Mouse (Mus musculus) gastrocnemius, postnatal 14 days (tissue): ENCODE results near the gene Rnf227. TPM values are rescaled to one million over a fixed set of nuclear protein-coding genes. Genes with fewer than 3 reads are reported as not detected.

ENCODE experiments used
- DNase-seq: peaks from one replicate; pipeline ENCODE4 v3.0.0; 2021; ENCODE audit warnings: mixed read lengths
- intact Hi-C: fragments of 180-260 bp; cut with DNase I; formaldehyde crosslinking; loops from one replicate; pipeline ENCODE4 v1.15.1; 2025; ENCODE audit warnings: low total_unique reads
- total RNA-seq, 2 experiments: library from RNA; stranded (reverse); gene quantifications; 2 replicates each; pipeline ENCODE4 v1.2.3; 2021

Gene Rnf227
- total RNA-seq, 2 experiments from 2014 or later: 0.35 to 0.68 TPM

- no peak for DNase-seq
- intact Hi-C loops: no loop called here
Observed at GRCm38 (mm10) chr11:69327648-69328047, 12.6 kb upstream of the Rnf227 start.

- intact Hi-C loops: no loop called here
- DNase-seq: no peak
Observed at GRCm38 (mm10) chr11:69328517-69328916, 11.7 kb upstream of the Rnf227 start.

DNA sequence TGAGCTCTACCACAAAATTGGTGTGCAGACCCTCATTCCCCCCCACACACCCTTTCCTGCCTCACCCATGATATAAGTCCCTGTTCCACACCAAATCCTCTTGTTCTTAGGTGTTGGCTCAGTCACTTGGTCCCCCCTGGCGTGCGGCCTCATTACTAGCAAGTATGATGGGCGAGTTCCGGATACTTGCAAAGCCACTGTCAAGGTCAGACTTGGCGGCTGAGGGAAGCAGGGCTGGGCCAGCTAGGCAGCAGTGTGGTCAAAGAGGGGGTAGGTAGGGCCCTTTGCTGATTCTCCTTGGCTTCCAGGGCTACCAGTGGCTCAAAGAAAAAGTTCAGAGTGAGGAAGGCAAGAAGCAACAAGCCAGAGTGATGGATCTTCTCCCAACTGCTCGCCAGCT, 9.1 kb upstream of the Rnf227 start:
- intact Hi-C loops: loop anchor here (5.0 kb wide), 1 partner anchor 56 kb away; no protein-coding TSS in a partner anchor

DNA sequence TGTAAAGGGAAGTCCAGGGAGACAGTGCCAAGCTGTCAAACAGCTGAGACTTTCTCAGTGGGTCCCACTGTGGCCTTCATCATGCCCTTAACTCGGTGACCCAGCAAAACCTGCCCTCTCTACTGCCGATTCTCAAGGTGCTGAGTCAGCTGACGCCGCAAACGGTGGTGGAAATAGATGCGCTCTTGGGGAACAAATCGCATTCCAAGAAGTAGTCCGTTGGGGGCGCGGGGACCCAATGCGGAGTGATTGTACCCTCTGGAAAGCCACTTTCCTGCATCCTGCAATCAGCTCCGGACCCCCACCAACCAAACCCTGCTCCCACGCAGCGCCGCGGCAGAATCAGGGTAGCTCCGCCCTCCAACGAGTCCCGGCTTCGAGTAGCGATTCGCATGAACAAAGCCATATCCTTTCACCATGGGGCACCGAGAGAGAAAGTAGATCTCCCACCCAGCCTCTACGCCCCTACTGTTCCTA, 8.3 kb upstream of the Rnf227 start:
- intact Hi-C loops: loop anchor here (5.0 kb wide), 1 partner anchor 55 kb away; no protein-coding TSS in a partner anchor
- DNase-seq: peak; percentile 78

More for the DNA sequence above, 9.1 kb upstream of the Rnf227 start:
- DNase-seq: no peak

DNA sequence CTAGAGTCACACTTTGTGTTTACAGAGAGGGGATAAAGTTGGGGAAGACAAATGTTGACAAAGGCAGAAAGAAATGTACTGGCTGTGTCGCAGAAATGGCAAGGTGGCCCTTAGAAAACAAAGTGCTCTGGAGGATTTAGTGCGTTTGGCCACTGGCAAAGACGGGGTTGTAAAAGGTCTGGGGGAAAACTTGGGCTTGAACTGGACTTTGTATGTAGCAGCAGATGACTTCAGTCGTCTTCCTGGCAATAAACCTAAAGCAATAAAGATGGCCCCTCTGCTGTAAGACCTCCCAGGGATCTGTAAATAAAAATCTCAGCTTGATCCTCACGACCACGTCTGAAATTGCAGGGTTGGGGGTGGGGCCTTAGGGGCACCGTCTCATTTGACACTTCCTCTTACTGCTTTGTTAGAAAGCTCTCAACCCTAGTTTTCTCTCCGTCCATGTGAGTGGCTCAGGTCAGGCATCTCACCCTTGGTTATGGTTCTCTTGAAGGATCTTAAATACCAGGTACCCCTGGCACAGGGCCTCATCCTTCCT, 7.5 kb upstream of the Rnf227 start:
- intact Hi-C loops: loop anchor here (5.0 kb wide), 1 partner anchor 55 kb away; no protein-coding TSS in a partner anchor
- DNase-seq: no peak

DNA sequence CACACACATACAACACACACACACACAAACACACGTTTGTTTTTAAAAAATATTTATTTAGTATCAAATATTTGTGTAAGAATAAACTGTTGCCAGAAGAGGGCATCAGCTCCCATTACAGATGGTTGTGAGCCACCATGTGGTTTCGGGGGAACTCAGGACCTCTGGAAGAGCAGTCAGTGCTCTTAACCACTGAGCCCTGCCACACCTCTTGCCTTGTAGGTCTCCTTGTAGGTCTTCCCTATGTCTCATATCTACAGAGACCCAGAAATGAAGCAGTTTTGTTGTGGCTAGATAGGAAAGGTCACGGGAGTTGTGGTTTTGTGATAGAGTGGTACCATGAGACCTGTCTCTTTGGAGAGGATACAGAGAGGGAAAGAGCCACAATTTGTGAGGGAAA, 6.3 kb upstream of the Rnf227 start:
- no peak for DNase-seq
- intact Hi-C loops: loop anchor here (5.0 kb wide), 1 partner anchor 53 kb away; no protein-coding TSS in a partner anchor

GRCm38 (mm10) chr11:69334796-69335195, 5.5 kb upstream of the Rnf227 start:
- intact Hi-C loops: loop anchor here (5.0 kb wide), 2 partner anchors 38 to 53 kb away; no protein-coding TSS in a partner anchor
- DNase-seq: no peak

DNA sequence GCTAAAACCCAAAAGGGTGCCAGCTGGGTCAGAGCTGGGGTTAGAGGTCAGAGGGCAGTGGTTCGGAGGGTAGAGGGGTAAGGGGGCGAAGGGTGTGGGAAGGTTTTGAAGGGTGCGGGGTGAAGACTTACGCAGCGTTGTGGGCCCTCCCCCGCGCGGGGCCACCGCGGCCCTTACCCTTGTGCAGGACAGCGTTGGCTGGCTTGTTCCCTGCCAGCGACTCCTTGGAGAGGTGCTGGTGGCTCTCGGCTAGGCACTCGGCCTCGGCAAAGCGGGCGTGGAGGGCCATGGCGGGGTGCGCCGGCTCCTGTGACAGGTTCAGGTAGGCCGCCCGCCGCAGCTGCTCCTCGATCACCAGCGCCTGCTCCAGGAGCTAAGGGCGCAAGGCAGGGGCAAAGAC, 6.2 kb downstream of the Rnf227 start:
- intact Hi-C loops: no loop called here
- DNase-seq: no peak

DNA sequence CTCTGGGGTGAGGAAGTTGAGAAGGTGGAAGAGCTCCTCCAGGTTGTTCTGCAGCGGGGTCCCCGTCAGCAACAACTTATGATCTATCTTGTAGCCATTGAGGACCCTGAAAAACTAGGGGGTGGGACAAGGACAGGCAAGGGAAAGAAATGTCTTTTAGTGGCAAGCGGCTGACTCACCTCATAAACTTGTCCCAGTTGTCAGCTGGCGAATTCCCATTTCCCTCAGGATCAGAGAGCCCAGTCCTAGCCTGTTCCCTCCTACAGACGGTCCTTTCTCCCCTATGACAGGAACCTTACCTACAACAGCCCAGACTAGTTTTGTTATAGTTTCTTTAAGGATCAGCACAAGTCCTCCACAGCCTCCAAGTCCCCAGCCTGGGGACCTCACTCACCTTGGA, 16.3 kb downstream of the Rnf227 start:
- no peak for DNase-seq
- intact Hi-C loops: no loop called here

GRCm38 (mm10) chr11:69357690-69358089, 17.4 kb downstream of the Rnf227 start:
- DNase-seq: peak; percentile 49
- intact Hi-C loops: no loop called here

- DNase-seq: no peak
- intact Hi-C loops: no loop called here
Observed at GRCm38 (mm10) chr11:69362021-69362420, 21.8 kb downstream of the Rnf227 start.

GRCm38 (mm10) chr11:69362479-69362878, 22.2 kb downstream of the Rnf227 start:
- intact Hi-C loops: no loop called here
- no peak for DNase-seq

GRCm38 (mm10) chr11:69364376-69364775, 24.1 kb downstream of the Rnf227 start:
- no peak for DNase-seq
- intact Hi-C loops: no loop called here

DNA sequence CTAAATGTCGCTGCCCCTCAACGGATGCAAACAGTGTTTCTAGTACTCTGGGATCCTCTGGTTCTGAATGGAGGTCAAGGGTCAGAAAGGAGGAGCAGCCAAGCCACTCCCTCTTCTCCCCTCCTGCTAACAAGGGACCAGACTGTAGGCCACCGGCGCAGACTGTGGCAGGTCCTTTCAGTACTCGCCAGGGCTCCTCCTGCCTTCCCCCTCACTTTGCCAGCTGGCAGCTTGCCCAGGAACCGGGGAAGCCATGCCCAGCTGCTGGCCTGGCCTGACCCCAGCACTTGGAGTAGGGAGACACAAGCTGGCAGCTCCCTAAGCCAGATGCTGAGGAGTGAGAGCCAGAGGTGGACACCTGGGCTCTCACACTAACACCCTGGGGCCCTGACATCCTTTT, 24.6 kb downstream of the Rnf227 start:
- DNase-seq: peak; percentile 98
- intact Hi-C loops: no loop called here

DNA sequence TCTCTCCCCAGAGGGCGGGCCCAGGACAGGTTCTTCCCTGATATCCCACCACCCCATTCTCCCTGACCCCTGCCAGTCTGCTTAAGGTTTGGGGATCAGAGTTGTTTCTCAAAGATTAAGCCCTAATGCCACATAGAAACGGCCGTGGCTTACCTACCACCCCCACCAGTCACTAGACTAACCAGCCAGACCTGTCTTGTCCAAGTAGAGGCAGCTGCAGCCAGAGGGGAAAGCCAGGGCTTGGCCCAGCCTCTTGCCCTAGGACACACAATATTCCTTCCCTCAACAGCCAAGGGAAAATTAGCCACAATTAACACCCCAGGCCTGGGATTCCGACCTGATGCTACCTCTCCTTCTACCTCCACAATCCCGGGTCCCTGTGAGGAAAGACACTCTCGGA, 25.5 kb downstream of the Rnf227 start:
- peak; percentile 56 for DNase-seq
- intact Hi-C loops: no loop called here

DNA sequence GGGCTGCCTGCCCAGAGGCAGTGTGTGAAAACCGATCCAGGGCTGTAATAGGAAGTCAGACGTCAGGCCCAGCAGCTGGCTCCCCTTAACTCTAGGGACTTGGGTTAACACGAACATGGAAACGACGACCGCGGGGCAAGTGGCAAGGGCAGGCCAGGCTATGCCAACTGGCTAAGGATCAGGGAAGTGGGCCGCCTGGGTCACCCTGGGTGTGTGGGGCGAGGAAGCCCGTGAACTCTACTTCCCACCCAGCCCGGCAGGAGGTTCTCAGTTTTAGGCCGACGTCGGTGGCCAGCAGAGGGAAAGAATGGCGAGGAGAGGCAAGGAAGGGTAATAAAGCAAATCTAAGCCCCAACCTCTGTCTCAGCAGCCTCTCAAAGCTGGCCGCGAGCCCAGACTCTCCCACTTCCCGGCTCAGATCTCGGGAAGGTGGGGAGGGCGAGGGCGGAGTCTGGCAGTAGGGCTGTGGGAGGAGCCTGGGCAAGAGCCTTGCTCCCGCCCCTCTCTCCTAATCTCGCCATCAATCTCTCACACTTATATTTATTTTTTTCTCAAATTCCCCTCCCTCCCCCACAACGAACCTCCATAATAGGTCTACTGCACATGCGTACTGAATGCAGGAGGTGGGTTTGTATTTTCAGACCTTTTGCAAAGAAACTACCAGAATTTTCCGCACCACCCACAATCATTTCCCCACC, 26.0 kb downstream of the Rnf227 start:
- peak; percentile 97 for DNase-seq
- intact Hi-C loops: no loop called here

- no peak for DNase-seq
- intact Hi-C loops: no loop called here
Observed at GRCm38 (mm10) chr11:69366855-69367615, 26.8 kb downstream of the Rnf227 start.

- intact Hi-C loops: no loop called here
- no peak for DNase-seq
Observed at GRCm38 (mm10) chr11:69367616-69368355, 27.5 kb downstream of the Rnf227 start.

GRCm38 (mm10) chr11:69368356-69369214, 28.3 kb downstream of the Rnf227 start:
- intact Hi-C loops: no loop called here
- DNase-seq: peak; percentile 52
